Mouse (Mus musculus) limb, embryonic 14.5 days (tissue): Measurements from ENCODE around the gene Gm20388. TPM values are rescaled to one million over a fixed set of nuclear protein-coding genes. Genes with fewer than 3 reads are reported as not detected.

Experiments used
- ATAC-seq: fragments of 200-750 bp; cut with Nextera tagmentation; 2 replicates; pipeline ENCODE4 v1.8.0; 2017; ENCODE audit warnings: low read depth, moderate number of reproducible peaks, moderate TSS enrichment; ENCODE audit not compliant: low FRiP score
- DNase-seq: peaks from one replicate; pipeline ENCODE4 v3.0.0-alpha.2; 2015; ENCODE audit warnings: low spot score
- H3K27ac ChIP-seq: fragments of 300-500 bp; sonication (generic); replicated peaks from 2 replicates; pipeline ENCODE4 v1.5.1; 2014; ENCODE audit warnings: low read depth, mild to moderate bottlenecking, low read length, moderate library complexity, mixed read lengths
- H3K27me3 ChIP-seq: fragments of 300-500 bp; sonication (generic); 2 replicates; pipeline ENCODE4 v1.6.1; 2014; ENCODE audit warnings: low read length, mixed read lengths; ENCODE audit not compliant: control insufficient read depth, insufficient read depth
- H3K36me3 ChIP-seq: fragments of 300-500 bp; sonication (generic); 2 replicates; pipeline ENCODE4 v1.6.1; 2014; ENCODE audit warnings: mild to moderate bottlenecking, low read length, moderate library complexity, mixed read lengths; ENCODE audit not compliant: control insufficient read depth, insufficient read depth
- H3K4me1 ChIP-seq: fragments of 300-500 bp; sonication (generic); 2 replicates; pipeline ENCODE4 v1.6.1; 2014; ENCODE audit warnings: antibody characterized with exemption, low read length, mixed read lengths; ENCODE audit not compliant: control insufficient read depth, insufficient read depth
- H3K4me2 ChIP-seq: fragments of 300-500 bp; sonication (generic); replicated peaks from 2 replicates; pipeline ENCODE4 v1.6.1; 2014; ENCODE audit warnings: low read depth, mild to moderate bottlenecking, low read length, moderate library complexity; ENCODE audit not compliant: severe bottlenecking
- H3K4me3 ChIP-seq: fragments of 300-500 bp; sonication (generic); replicated peaks from 2 replicates; pipeline ENCODE4 v1.5.1; 2014; ENCODE audit warnings: low read length
- H3K9ac ChIP-seq: fragments of 300-500 bp; sonication (generic); 2 replicates; pipeline ENCODE4 v1.6.1; 2014; ENCODE audit warnings: mild to moderate bottlenecking, low read depth, low read length, moderate library complexity; ENCODE audit not compliant: severe bottlenecking
- H3K9me3 ChIP-seq: fragments of 300-500 bp; sonication (generic); 2 replicates; pipeline ENCODE4 v1.6.1; 2016; ENCODE audit warnings: low read length; ENCODE audit not compliant: control insufficient read depth
- POLR2A ChIP-seq: fragments of 200-500 bp; IDR thresholded peaks from 2 replicates; pipeline ENCODE4 v1.8.0; 2012; ENCODE audit warnings: inconsistent platforms, mild to moderate bottlenecking, moderate library complexity, borderline replicate concordance; ENCODE audit not compliant: insufficient read depth, insufficient read length; ENCODE audit errors: extremely low read depth
- WGBS: fragments of 180-500 bp; shearing (Covaris S2); extraction: QIAGEN DNeasy Blood & Tissue Kit; methylation state at CpG from one replicate; pipeline ENCODE4 v1.1.7; 2014; 5-methylcytosine and 5-hydroxymethylcytosine counted together
- polyA plus RNA-seq, 2 experiments: library from polyadenylated mRNA; depleted of rRNA in 1 of 2; stranded (reverse) in 1 of 2; unstranded in 1 of 2; fragments of >200 nt; fragmentation: Nextera tagmentation in 1 of 2; extraction: Ambion mirVana in 1 of 2; gene quantifications; 2 replicates each; pipeline versions ENCODE4 v1.2.1 to v1.2.3; 2012 to 2014

Gm20388 gene
- polyA plus RNA-seq, 2 experiments = 1.9 to 49.9 TPM

- DNase-seq (peak; percentile 72), ATAC-seq (peak; percentile 78)
- Histone ChIP-seq H3K4me1 (peaks cover 10% of the 10 kb centered on the region; the same call in 1 of the 2 replicates), H3K4me3 (no peak overlapping the region), H3K4me2 (no peak overlapping the region), H3K27ac (0 out of 2 replicates have a peak overlapping the region, but pooled peaks have one; percentile 10), H3K9me3 (no peaks in the 10 kb centered on the region), H3K9ac (0 out of 2 replicates have a peak overlapping the region, but pooled peaks have one; percentile 9), H3K27me3 (no peaks in the 10 kb centered on the region), H3K36me3 (no peaks in the 10 kb centered on the region)
- under 1% methylated on average over 7 of the region's 7 CpGs for WGBS
- no peak for TF ChIP-seq POLR2A
These were observed 2383.6 kb downstream of the Gm20388 start for GRCm38 (mm10) chr8:122294273-122294683.

GRCm38 (mm10) chr8:122295389-122295788, 2384.7 kb downstream of the Gm20388 start:
- ATAC-seq (no peak), DNase-seq (no peak)
- H3K9ac ChIP-seq = no peak overlapping the region
- peaks cover 10% of the 10 kb centered on the region; the same call in 1 of the 2 replicates for H3K4me1 ChIP-seq
- no peak overlapping the region for H3K27ac ChIP-seq
- no peak for TF ChIP-seq POLR2A
- WGBS = 72% methylated on average over 9 of the region's 9 CpGs
- no peaks in the 10 kb centered on the region for H3K9me3 ChIP-seq
- H3K4me3 ChIP-seq = no peak overlapping the region
- no peaks in the 10 kb centered on the region for H3K27me3 ChIP-seq
- no peaks in the 10 kb centered on the region for H3K36me3 ChIP-seq
- H3K4me2 ChIP-seq = no peak overlapping the region

DNA sequence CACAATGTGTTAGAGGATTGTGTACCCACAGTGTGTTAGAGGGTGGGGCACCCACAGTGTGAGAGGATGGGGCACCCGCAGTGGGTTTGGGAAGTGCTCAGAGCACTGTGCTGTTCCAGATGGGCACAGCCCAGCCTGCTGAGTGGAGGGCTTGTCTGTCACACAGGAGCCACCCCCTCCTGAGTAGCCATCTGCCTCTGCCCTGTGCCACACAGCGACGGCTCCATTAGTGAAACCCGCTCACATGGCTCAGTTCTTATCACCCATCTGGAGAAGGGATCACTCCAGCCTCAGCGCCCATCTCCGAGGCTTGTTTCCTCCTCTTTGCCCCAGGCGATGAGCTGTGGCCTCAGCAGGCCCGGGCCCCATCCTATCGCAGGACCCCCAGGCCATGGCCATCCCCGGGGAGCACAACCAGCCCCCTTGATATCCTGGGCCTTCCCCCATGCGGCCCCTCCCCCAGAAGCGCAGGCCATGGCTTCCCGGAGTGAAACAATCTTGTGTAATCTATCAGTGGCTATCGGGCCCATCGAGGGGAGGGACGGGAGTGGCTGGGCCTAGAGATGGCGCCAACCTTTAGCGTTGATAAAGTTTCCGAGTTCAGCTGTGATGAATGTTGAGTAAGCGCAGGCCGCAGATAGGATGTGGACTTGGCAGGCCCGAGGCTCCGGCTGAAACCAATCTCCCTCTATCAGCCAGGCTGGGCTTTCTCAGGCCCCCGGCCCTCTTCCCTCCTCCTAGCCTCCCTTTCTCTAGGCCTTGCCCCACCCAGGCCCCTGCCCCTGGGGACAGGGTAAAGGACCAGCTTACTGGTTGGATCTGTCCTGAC, 2385.7 kb downstream of the Gm20388 start:
- no peak overlapping the region for H3K4me3 ChIP-seq
- ATAC-seq (no peak), DNase-seq (no peak)
- H3K4me1 ChIP-seq = peaks cover 10% of the 10 kb centered on the region; the same call in 1 of the 2 replicates
- no peak overlapping the region for H3K4me2 ChIP-seq
- TF ChIP-seq POLR2A = no peak
- 41% methylated on average over 22 of the region's 24 CpGs for WGBS
- H3K27me3 ChIP-seq = no peaks in the 10 kb centered on the region
- peak overlapping the region; percentile 21; the same call in 1 of the 2 replicates for H3K9ac ChIP-seq
- no peak overlapping the region for H3K27ac ChIP-seq
- H3K9me3 ChIP-seq = no peaks in the 10 kb centered on the region
- no peaks in the 10 kb centered on the region for H3K36me3 ChIP-seq

DNA sequence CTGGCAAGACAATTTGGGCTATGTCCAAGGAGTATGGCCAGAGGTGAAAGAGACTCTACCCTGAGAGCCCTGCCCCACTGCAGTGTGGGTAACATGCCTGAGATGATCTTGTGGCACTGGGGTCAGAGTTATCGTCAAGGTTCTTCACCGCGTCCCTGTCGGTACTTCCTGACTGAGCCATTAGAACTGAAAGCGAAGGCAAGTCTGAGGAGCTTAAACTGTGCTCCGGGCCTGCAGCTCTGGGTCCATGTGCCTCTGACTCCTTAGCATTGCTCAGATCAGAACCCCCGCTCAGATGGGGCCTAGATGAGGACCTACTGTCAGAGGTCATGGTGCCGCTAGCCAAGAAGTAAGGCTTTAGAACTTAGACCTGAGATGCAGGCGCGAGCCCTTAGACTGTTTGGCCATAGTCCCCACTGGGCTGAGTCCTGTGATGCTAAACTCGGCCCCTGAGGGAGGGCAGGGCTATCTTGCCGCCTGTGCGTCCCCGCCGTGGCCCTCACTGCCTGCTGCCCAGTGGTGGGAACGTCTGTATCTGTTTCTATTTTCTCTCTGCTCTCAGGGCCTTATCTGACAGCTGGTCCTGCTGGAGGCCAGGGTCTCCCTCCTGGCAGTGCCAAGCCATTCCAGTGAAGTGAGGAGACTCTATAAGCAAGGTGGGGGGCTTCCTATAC, 2389.1 kb downstream of the Gm20388 start:
- WGBS = 62% methylated on average over 16 of the region's 16 CpGs

GRCm38 (mm10) chr8:122301081-122301480, 2390.4 kb downstream of the Gm20388 start:
- no peak overlapping the region for H3K9ac ChIP-seq
- no peak for TF ChIP-seq POLR2A
- WGBS = 85% methylated on average over 13 of the region's 13 CpGs
- H3K27me3 ChIP-seq = no peaks in the 10 kb centered on the region
- DNase-seq (no peak), ATAC-seq (no peak)
- H3K36me3 ChIP-seq = no peaks in the 10 kb centered on the region
- peaks cover 3% of the 10 kb centered on the region; the same call in 1 of the 2 replicates for H3K4me1 ChIP-seq
- no peak overlapping the region for H3K4me2 ChIP-seq
- no peaks in the 10 kb centered on the region for H3K9me3 ChIP-seq
- H3K4me3 ChIP-seq = no peak overlapping the region
- no peak overlapping the region for H3K27ac ChIP-seq

More for the DNA sequence above, 2389.1 kb downstream of the Gm20388 start:
- TF ChIP-seq POLR2A = no peak
- ATAC-seq (no peak), DNase-seq (no peak)
- Histone ChIP-seq H3K9ac (no peak overlapping the region), H3K4me2 (no peak overlapping the region), H3K36me3 (no peaks in the 10 kb centered on the region), H3K4me3 (no peak overlapping the region), H3K27me3 (no peaks in the 10 kb centered on the region), H3K9me3 (no peaks in the 10 kb centered on the region), H3K4me1 (peaks cover 3% of the 10 kb centered on the region; the same call in 1 of the 2 replicates), H3K27ac (no peak overlapping the region)
